Mouse (Mus musculus) midbrain, embryonic 14.5 days (tissue): ENCODE measurements around the gene Rac3. TPM values are rescaled to one million over a fixed set of nuclear protein-coding genes. Genes with fewer than 3 reads are reported as not detected.
"Not testable (repeated sequence)": the region's sequence is repeated elsewhere in the genome, so short reads cannot be mapped to it uniquely, and the experiment has no call there.

ENCODE experiments used
- ATAC-seq: fragments of 200-750 bp; cut with Nextera tagmentation; 2 replicates; pipeline ENCODE4 v1.8.0; 2017; ENCODE audit warnings: moderate number of reproducible peaks, moderate library complexity; ENCODE audit not compliant: low FRiP score, low TSS enrichment
- DNase-seq: peaks from one replicate; pipeline ENCODE4 v3.0.0-alpha.2; 2015
- H3K27ac ChIP-seq: fragments of 300-500 bp; sonication (generic); replicated peaks from 2 replicates; pipeline ENCODE4 v1.5.1; 2014; ENCODE audit warnings: mild to moderate bottlenecking, low read depth, low read length, moderate library complexity
- H3K27me3 ChIP-seq: fragments of 300-500 bp; sonication (generic); 2 replicates; pipeline ENCODE4 v1.6.1; 2014; ENCODE audit warnings: low read length, control low read depth, mixed read lengths; ENCODE audit not compliant: control insufficient read depth, insufficient read depth
- H3K36me3 ChIP-seq: fragments of 300-500 bp; sonication (generic); 2 replicates; pipeline ENCODE4 v1.6.1; 2014; ENCODE audit warnings: low read length, control low read depth; ENCODE audit not compliant: control insufficient read depth, insufficient read depth
- H3K4me1 ChIP-seq: fragments of 300-500 bp; sonication (generic); 2 replicates; pipeline ENCODE4 v1.6.1; 2014; ENCODE audit warnings: mild to moderate bottlenecking, antibody characterized with exemption, low read length, control low read depth; ENCODE audit not compliant: control insufficient read depth, insufficient read depth
- H3K4me2 ChIP-seq: fragments of 300-500 bp; sonication (generic); 2 replicates; pipeline ENCODE4 v1.6.1; 2014; ENCODE audit warnings: mild to moderate bottlenecking, low read length, moderate library complexity
- H3K4me3 ChIP-seq: fragments of 300-500 bp; sonication (generic); replicated peaks from 2 replicates; pipeline ENCODE4 v1.5.1; 2014; ENCODE audit warnings: low read depth, low read length
- H3K9ac ChIP-seq: fragments of 300-500 bp; sonication (generic); replicated peaks from 2 replicates; pipeline ENCODE4 v1.6.1; 2014; ENCODE audit warnings: mild to moderate bottlenecking, low read length, moderate library complexity
- H3K9me3 ChIP-seq: fragments of 300-500 bp; sonication (generic); 2 replicates; pipeline ENCODE4 v1.6.1; 2016; ENCODE audit warnings: low read length, control low read depth, mixed read lengths; ENCODE audit not compliant: control insufficient read depth
- WGBS: fragments of 180-500 bp; shearing (Covaris S2); extraction: QIAGEN DNeasy Blood & Tissue Kit; methylation state at CpG from one replicate; pipeline ENCODE4 v1.1.7; 2014; 5-methylcytosine and 5-hydroxymethylcytosine counted together
- polyA plus RNA-seq: library from polyadenylated mRNA; unstranded; fragments of >200 nt; fragmentation: Nextera tagmentation; extraction: Ambion mirVana; gene quantifications from 2 replicates; pipeline ENCODE4 v1.2.1, GENCODE M21; 2014

Rac3 gene
- polyA plus RNA-seq, 1 experiment from 2014 or later = 113 TPM

GRCm38 (mm10) chr11:120722067-120722630 is 879 bp downstream of the Rac3 start:
- peak; percentile 39 for DNase-seq
- Histone ChIP-seq H3K27me3 (no peaks in the 10 kb centered on the region), H3K9ac (peak overlapping the region; percentile 86), H3K36me3 (peaks cover 24% of the 10 kb centered on the region), H3K9me3 (no peaks in the 10 kb centered on the region), H3K4me3 (peak overlapping the region; percentile 75), H3K4me1 (peaks cover 19% of the 10 kb centered on the region), H3K4me2 (peak overlapping the region; percentile 91), H3K27ac (peak overlapping the region; percentile 74; the same call in 1 of the 2 replicates)
- no peak for ATAC-seq
- WGBS = 20% methylated on average over 21 of the region's 21 CpGs

- peak overlapping the region; percentile 86; the same call in 1 of the 2 replicates for H3K9ac ChIP-seq
- peaks cover 19% of the 10 kb centered on the region for H3K4me1 ChIP-seq
- H3K27ac ChIP-seq = no peak overlapping the region
- H3K27me3 ChIP-seq = no peaks in the 10 kb centered on the region
- no peaks in the 10 kb centered on the region for H3K9me3 ChIP-seq
- WGBS = 86% methylated on average over 11 of the region's 11 CpGs
- peak overlapping the region; percentile 91 for H3K4me2 ChIP-seq
- peak overlapping the region; percentile 75 for H3K4me3 ChIP-seq
- ATAC-seq (no peak), DNase-seq (no peak)
- H3K36me3 ChIP-seq = peaks cover 18% of the 10 kb centered on the region
Observed at GRCm38 (mm10) chr11:120722761-120723382, 1.6 kb downstream of the Rac3 start.

GRCm38 (mm10) chr11:120723509-120723908 is 2.2 kb downstream of the Rac3 start:
- Histone ChIP-seq H3K36me3 (peaks cover 12% of the 10 kb centered on the region), H3K4me2 (no peak overlapping the region), H3K9ac (no peak overlapping the region), H3K27ac (no peak overlapping the region), H3K4me1 (peaks cover 19% of the 10 kb centered on the region), H3K9me3 (no peaks in the 10 kb centered on the region), H3K27me3 (no peaks in the 10 kb centered on the region), H3K4me3 (no peak overlapping the region)
- DNase-seq (no peak), ATAC-seq (no peak)
- WGBS = 84% methylated on average over 7 of the region's 7 CpGs

GRCm38 (mm10) chr11:120726243-120727168 is 5.2 kb downstream of the Rac3 start:
- no peaks in the 10 kb centered on the region for H3K27me3 ChIP-seq
- H3K4me1 ChIP-seq = peaks cover 13% of the 10 kb centered on the region
- DNase-seq = no peak
- H3K27ac ChIP-seq = no peak overlapping the region
- no peaks in the 10 kb centered on the region for H3K9me3 ChIP-seq
- peak overlapping the region; percentile 57 for H3K9ac ChIP-seq
- WGBS = 18% methylated on average over 34 of the region's 36 CpGs
- H3K4me3 ChIP-seq = peak overlapping the region; percentile 41
- H3K36me3 ChIP-seq = no peaks in the 10 kb centered on the region
- peak; percentile 9 for ATAC-seq
- H3K4me2 ChIP-seq = peak overlapping the region; percentile 80

- Histone ChIP-seq H3K9ac (peak within 1 kb of the TSS; percentile 57), H3K27ac (no peak within 1 kb of the TSS), H3K36me3 (no peaks in the 10 kb centered on the region), H3K4me3 (peak within 1 kb of the TSS; percentile 41), H3K4me2 (peak within 1 kb of the TSS; percentile 80), H3K9me3 (no peaks in the 10 kb centered on the region), H3K27me3 (no peaks in the 10 kb centered on the region), H3K4me1 (peaks cover 11% of the 10 kb centered on the region)
- WGBS = under 1% methylated on average over 14 of the region's 14 CpGs
- peak; percentile 78 for DNase-seq
- peak; percentile 71 for ATAC-seq
Observed at GRCm38 (mm10) chr11:120727169-120727527, 5.9 kb downstream of the Rac3 start, which contains the start of gene Dcxr. Dcxr (minus strand) TSS chr11:120727281.

GRCm38 (mm10) chr11:120727564-120727963 is 6.3 kb downstream of the Rac3 start:
- DNase-seq (no peak), ATAC-seq (no peak)
- Histone ChIP-seq H3K4me1 (peaks cover 7% of the 10 kb centered on the region), H3K27me3 (no peaks in the 10 kb centered on the region), H3K4me2 (no peak overlapping the region), H3K27ac (no peak overlapping the region), H3K9me3 (no peaks in the 10 kb centered on the region), H3K4me3 (no peak overlapping the region), H3K36me3 (no peaks in the 10 kb centered on the region), H3K9ac (no peak overlapping the region)
- 54% methylated on average over 12 of the region's 12 CpGs for WGBS

GRCm38 (mm10) chr11:120728530-120729240 is 7.4 kb downstream of the Rac3 start:
- no peaks in the 10 kb centered on the region for H3K36me3 ChIP-seq
- H3K9me3 ChIP-seq = no peaks in the 10 kb centered on the region
- DNase-seq = no peak
- H3K9ac ChIP-seq = no peak overlapping the region
- H3K27ac ChIP-seq = no peak overlapping the region
- no peaks in the 10 kb centered on the region for H3K27me3 ChIP-seq
- 68% methylated on average over 11 of the region's 11 CpGs for WGBS
- no peak overlapping the region for H3K4me2 ChIP-seq
- no peak overlapping the region for H3K4me3 ChIP-seq
- ATAC-seq = no peak
- H3K4me1 ChIP-seq = 0 out of 2 replicates have a peak, but pooled peaks cover 5% of the 10 kb centered on the region

- H3K4me2 ChIP-seq = peak overlapping the region; percentile 21
- H3K9me3 ChIP-seq, H3K4me1 ChIP-seq, ATAC-seq, H3K36me3 ChIP-seq, H3K27me3 ChIP-seq, H3K27ac ChIP-seq, H3K4me3 ChIP-seq: not testable (repeated sequence)
- 0 out of 2 replicates have a peak overlapping the region, but pooled peaks have one; percentile 6 for H3K9ac ChIP-seq
- WGBS = 3% methylated on average over 18 of the region's 21 CpGs
- DNase-seq = peak; percentile 52
Observed at GRCm38 (mm10) chr11:120729432-120730050, 8.3 kb downstream of the Rac3 start.
